Mouse (Mus musculus) urinary bladder, postnatal 25 days (tissue): Measurements from ENCODE around the gene AU022751.
"Not testable (repeated sequence)": the region's sequence is repeated elsewhere in the genome, so short reads cannot be mapped to it uniquely, and the experiment has no call there.

Source experiments
- DNase-seq: peaks from one replicate; pipeline ENCODE4 v3.0.0; 2022; ENCODE audit warnings: low spot score

Gene AU022751

GRCm38 (mm10) chrX:6082954-6083680 lies at the start of gene AU022751:
Gene AU022751 (minus strand): TSS chrX:6083419.
- no peak for DNase-seq

DNA sequence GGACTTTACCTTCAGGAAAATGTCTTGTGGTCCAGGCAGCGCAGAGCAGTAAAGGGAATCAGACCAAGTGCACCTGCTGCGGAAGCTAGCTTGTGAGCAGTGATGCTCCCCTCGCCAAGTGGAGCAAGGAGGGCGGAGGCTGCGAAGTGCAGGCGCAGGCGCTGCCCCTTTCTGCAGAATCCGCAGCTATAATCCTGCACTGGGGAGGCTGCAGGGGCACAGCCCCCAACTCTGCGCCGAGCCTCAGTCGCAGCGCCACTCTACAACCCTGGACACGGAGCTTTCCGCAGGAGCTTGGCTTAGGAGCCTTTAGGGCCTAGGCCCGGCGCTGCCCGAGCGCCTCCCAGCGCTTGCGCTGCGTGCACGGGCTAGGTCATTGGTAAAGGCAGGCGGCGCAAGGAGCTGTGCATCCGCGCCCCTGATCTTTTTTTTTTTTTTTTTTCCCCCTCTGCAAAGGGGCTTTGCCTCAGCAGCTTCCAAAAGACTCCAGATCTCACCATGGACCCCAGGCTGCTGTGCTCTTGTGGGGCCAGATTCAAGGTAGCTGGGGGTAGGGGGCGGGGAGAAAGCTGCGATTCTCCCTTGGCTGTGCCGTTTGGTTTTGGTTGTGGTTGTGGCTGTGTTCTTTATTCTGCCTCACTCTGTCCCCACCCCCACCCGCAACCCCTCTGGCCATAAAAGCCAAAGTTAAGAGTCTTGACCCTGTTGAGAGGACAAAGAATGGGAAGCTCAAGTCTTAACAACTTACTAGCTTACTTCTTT lies 9.0 kb upstream of the AU022751 start:
- no peak for DNase-seq

DNA sequence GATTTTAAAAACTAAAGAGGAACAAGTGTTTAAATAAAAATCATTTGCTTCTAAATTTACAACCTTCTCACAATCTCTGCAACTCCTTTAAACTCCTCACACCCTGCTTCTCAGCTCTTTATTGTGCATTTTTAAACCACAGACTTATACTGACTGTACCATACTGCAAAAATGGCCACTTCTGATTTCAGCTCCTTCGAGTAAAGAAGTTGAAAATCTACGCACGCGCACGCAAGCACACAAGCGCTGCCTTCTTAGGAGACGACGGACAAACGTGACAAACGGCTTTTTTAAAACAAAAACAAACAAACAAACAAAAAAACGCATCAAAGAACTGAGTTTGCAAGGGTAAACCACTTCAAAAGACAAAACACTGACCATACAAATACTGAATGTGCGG lies 8.3 kb upstream of the AU022751 start:
- no peak for DNase-seq

GRCm38 (mm10) chrX:6061563-6061962 lies 21.7 kb downstream of the AU022751 start:
- DNase-seq: no peak

DNA sequence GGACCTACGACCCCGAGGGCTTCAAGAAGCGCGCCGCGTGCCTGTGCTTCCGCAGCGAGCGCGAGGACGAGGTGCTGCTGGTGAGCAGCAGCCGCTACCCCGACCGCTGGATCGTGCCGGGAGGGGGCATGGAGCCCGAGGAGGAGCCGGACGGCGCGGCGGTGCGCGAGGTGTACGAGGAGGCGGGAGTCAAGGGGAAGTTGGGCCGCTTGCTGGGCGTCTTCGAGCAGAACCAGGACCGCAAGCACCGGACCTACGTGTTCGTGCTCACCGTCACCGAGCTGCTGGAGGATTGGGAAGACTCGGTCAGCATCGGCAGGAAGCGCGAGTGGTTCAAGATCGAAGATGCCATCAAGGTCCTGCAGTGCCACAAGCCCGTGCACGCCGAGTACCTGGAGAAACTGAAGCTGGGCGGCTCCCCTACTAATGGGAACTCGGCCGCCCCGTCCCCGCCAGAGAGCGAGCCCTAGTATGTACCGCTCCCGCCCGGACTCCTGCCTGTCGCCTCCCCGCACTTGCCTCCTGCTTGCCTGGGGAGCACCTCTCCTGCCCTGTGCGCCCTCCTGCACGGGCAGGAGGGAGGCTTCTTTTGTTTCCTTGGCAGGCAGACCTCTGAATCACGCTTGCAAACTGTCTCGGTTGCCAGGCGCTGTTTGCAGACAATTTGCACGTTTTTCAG lies 35.1 kb downstream of the AU022751 start:
- DNase-seq: not testable (repeated sequence)

DNA sequence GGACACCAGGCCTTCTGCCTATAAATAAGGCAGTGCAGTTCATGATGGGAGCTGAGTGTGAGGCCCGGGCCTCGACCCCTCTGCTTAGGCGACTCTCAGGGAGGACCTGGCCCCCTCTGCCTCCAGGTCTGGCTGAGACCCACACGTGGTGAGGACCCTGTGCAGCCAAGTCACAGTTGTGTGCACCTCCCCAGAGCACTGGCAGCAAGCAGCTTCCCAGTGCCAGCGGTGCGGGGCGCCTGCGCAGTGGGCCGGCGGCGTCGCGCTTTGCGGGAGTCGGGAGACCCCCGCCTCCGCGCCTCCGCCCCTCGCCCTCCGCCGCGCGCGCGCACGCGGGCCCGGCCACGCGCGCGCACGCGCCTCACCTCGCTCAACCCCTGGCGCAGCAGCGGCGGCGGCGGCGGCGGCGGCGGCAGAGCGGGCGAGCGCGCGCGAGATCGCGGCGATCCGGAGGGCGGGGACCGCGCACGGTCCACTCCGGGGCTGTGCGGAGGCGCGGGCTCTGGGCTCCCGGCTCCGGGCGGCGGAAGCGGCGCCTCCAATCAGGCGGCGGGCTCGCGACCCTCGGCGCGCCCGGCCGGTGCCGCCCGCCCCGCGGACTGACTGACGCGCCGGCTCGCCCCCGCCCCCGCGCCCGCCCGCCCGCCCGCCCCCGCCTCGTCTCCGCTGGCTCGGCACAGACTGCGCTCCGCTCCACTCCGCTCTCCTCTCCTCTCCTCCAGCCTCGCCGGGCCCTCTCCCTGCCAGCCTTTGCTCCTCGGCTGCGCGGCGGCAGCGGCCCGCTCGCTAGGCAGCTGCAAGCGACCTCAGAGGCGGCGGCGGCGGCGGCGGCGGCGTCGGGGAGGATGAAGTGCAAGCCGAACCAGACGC lies 35.9 kb downstream of the AU022751 start, which contains the start of gene Nudt11:
Gene Nudt11, plus strand, starts transcription at position 388 of the 870 bp plus-strand sequence.
- DNase-seq: not testable (repeated sequence)
